Mouse (Mus musculus): ENCODE results near the gene P4hb. TPM values are rescaled to one million over a fixed set of nuclear protein-coding genes. Genes with fewer than 3 reads are reported as not detected.

Gene P4hb
- total and polyA plus RNA-seq, 3 experiments: 563 to 1,152 (median 625) TPM

- Histone ChIP-seq H3K36me3 (ENCODE audit: control insufficient read depth in 1 of 2, insufficient read depth in 2 of 2, low read length in 2 of 2) (peaks cover 0 to 8% of the 10 kb centered on the region in 2 experiments; a peak in 2 of 4 replicates), H3K27ac (ENCODE audit: control insufficient read depth, low read depth, low read length) (peak within 1 kb of the TSS; percentile 64), H3K9ac (ENCODE audit: control insufficient read depth, low read depth, low read length, poor library complexity, severe bottlenecking) (peak within 1 kb of the TSS; percentile 94), H3K4me1 (ENCODE audit: control insufficient read depth in 1 of 2, insufficient read depth in 2 of 2, low read length in 2 of 2) (peaks cover 7 to 19% of the 10 kb centered on the region in 2 experiments), H3K4me3 (ENCODE audit: control insufficient read depth in 1 of 2, insufficient read depth in 1 of 2, low read depth in 2 of 2, low read length in 2 of 2) (peak within 1 kb of the TSS; percentile 59 to 81), H3K27me3 (ENCODE audit: control insufficient read depth in 1 of 2, insufficient read depth in 2 of 2, low read length in 2 of 2) (no peaks in the 10 kb centered on the region), H3K79me2 (ENCODE audit: control insufficient read depth, insufficient read depth, low read length, poor library complexity) (peaks cover 14% of the 10 kb centered on the region), H3K9me3 (replicated peaks; ENCODE audit: insufficient read depth, low read length) (no peaks in the 10 kb centered on the region)
- no peak for DNase-seq (ENCODE audit: low read depth, low spot score)
- TF ChIP-seq BHLHE40 (IDR thresholded peaks at IDR 0.05; ENCODE audit: borderline replicate concordance, low read depth, low read length) (no peak), MYC (IDR thresholded peaks at IDR 0.05; ENCODE audit: low read depth, low read length) (no peak), NELFE (IDR thresholded peaks at IDR 0.05; ENCODE audit: low read depth, low read length) (no peak), USF1 (IDR thresholded peaks at IDR 0.05; ENCODE audit: low read depth, low read length) (no peak), ELF1 (IDR thresholded peaks at IDR 0.05; ENCODE audit: low read depth, low read length) (no peak), KAT2A (conservative IDR thresholded peaks at IDR 0.05; ENCODE audit: low read depth, low read length) (no peak), E2F4 (IDR thresholded peaks at IDR 0.05; ENCODE audit: borderline replicate concordance, low read depth, low read length) (no peak)
Measured at GRCm38 (mm10) chr11:120550810-120551440, 22.1 kb downstream of the P4hb start, which contains the start of gene Ppp1r27. Gene Ppp1r27, minus strand, starts transcription at chr11:120551132.

GRCm38 (mm10) chr11:120549986-120550809 lies 22.9 kb downstream of the P4hb start:
- no peak for DNase-seq (ENCODE audit: low read depth, low spot score)
- Histone ChIP-seq H3K36me3 (ENCODE audit: control insufficient read depth in 1 of 2, insufficient read depth in 2 of 2, low read length in 2 of 2) (peaks cover 0 to 8% of the 10 kb centered on the region in 2 experiments; a peak in 2 of 4 replicates), H3K9ac (ENCODE audit: control insufficient read depth, low read depth, low read length, poor library complexity, severe bottlenecking) (peak overlapping the region; percentile 94), H3K27ac (ENCODE audit: control insufficient read depth, low read depth, low read length) (peak overlapping the region; percentile 64), H3K9me3 (replicated peaks; ENCODE audit: insufficient read depth, low read length) (no peaks in the 10 kb centered on the region), H3K4me1 (ENCODE audit: control insufficient read depth in 1 of 2, insufficient read depth in 2 of 2, low read length in 2 of 2) (peaks cover 7 to 19% of the 10 kb centered on the region in 2 experiments), H3K27me3 (ENCODE audit: control insufficient read depth in 1 of 2, insufficient read depth in 2 of 2, low read length in 2 of 2) (no peaks in the 10 kb centered on the region), H3K79me2 (ENCODE audit: control insufficient read depth, insufficient read depth, low read length, poor library complexity) (peaks cover 14% of the 10 kb centered on the region), H3K4me3 (ENCODE audit: control insufficient read depth in 1 of 2, insufficient read depth in 1 of 2, low read depth in 2 of 2, low read length in 2 of 2) (peak overlapping the region; percentile 59 to 81)
- TF ChIP-seq TBP (IDR thresholded peaks at IDR 0.05; ENCODE audit: low read depth, low read length) (no peak), USF1 (IDR thresholded peaks at IDR 0.05; ENCODE audit: low read depth, low read length) (no peak), SMC3 (IDR thresholded peaks at IDR 0.05; ENCODE audit: low read depth, low read length) (no peak), ZC3H11A (IDR thresholded peaks at IDR 0.05; ENCODE audit: low read depth, low read length) (no peak), RCOR1 (IDR thresholded peaks at IDR 0.05; ENCODE audit: low read depth, low read length) (no peak), NELFE (IDR thresholded peaks at IDR 0.05; ENCODE audit: low read depth, low read length) (no peak), EP300 (IDR thresholded peaks at IDR 0.05; ENCODE audit: low read depth in 1 of 2, low read length in 2 of 2) (no peak), CTCF (IDR thresholded peaks at IDR 0.05 in 2 of 3, conservative IDR thresholded peaks at IDR 0.05 in 1 of 3; ENCODE audit: control insufficient read depth in 1 of 3, insufficient read depth in 1 of 3, low read depth in 2 of 3, low read length in 3 of 3, poor library complexity in 1 of 3, severe bottlenecking in 1 of 3) (no peak), POLR2A (IDR thresholded peaks at IDR 0.05; ENCODE audit: control insufficient read depth in 1 of 2, insufficient read depth in 1 of 2, low read depth in 1 of 2, low read length in 2 of 2, poor library complexity in 1 of 2) (no peak), HCFC1 (IDR thresholded peaks at IDR 0.05; ENCODE audit: low read depth, low read length) (no peak), ZNF384 (IDR thresholded peaks at IDR 0.05; ENCODE audit: low read depth, low read length) (no peak), POLR2AphosphoS5 (IDR thresholded peaks at IDR 0.05; ENCODE audit: borderline replicate concordance, low read depth, low read length) (no peak), JUND (IDR thresholded peaks at IDR 0.05; ENCODE audit: low read depth, low read length) (no peak), POLR2AphosphoS2 (IDR thresholded peaks at IDR 0.05; ENCODE audit: low read length) (no peak; the same call in 1 of the 2 replicates), RAD21 (IDR thresholded peaks at IDR 0.05; ENCODE audit: low read depth, low read length) (no peak), GABPA (IDR thresholded peaks at IDR 0.05; ENCODE audit: low read depth, low read length) (no peak), GATA1 (IDR thresholded peaks at IDR 0.05; ENCODE audit: low read depth, low read length) (no peak)
